Mouse (Mus musculus): ENCODE results near the gene Tmem54. TPM values are rescaled to one million over a fixed set of nuclear protein-coding genes. Genes with fewer than 3 reads are reported as not detected.

The Tmem54 gene
- polyA plus RNA-seq, 1 experiment from 2014 or later, result not detected

DNA sequence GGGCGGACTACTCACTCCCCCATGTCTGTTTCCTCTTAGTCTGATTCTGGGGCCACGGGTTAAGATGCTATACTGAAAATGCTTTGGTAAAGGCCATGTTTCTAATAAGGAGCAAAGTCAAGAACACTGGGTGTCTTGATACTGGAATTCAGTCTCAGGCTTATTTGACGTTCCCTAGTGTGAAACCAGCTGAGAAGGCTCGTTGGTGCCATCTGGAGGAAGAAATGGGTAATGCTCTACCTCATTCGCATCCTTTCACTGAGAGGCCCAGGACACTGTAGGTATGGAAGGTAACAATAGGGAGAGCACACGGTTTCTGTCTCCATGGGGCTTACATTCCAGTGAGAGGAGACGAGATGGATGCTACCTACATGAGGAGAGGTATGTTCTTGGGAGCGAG, 19.3 kb upstream of the Tmem54 start:
- H3K4me3 ChIP-seq (replicated peaks; ENCODE audit: low read length), result no peak overlapping the region
- no peak overlapping the region for H3K9ac ChIP-seq (replicated peaks; ENCODE audit: low read depth, low read length)
- no peaks in the 10 kb centered on the region for H3K27me3 ChIP-seq (replicated peaks; ENCODE audit: control insufficient read depth, insufficient read depth, low read length)
- peak; percentile 75 for ATAC-seq
- H3K9me3 ChIP-seq (ENCODE audit: control insufficient read depth, low read length), result no peaks in the 10 kb centered on the region
- WGBS, result 29% methylated on average over 8 of the region's 8 CpGs
- 0 out of 2 replicates have a peak, but pooled peaks cover 8% of the 10 kb centered on the region for H3K36me3 ChIP-seq (ENCODE audit: control insufficient read depth, insufficient read depth)
- H3K27ac ChIP-seq (ENCODE audit: low read length), result no peak overlapping the region
- H3K4me2 ChIP-seq (ENCODE audit: low read length), result no peak overlapping the region
- 0 out of 2 replicates have a peak, but pooled peaks cover 2% of the 10 kb centered on the region for H3K4me1 ChIP-seq (replicated peaks; ENCODE audit: control insufficient read depth, insufficient read depth, low read length)

DNA sequence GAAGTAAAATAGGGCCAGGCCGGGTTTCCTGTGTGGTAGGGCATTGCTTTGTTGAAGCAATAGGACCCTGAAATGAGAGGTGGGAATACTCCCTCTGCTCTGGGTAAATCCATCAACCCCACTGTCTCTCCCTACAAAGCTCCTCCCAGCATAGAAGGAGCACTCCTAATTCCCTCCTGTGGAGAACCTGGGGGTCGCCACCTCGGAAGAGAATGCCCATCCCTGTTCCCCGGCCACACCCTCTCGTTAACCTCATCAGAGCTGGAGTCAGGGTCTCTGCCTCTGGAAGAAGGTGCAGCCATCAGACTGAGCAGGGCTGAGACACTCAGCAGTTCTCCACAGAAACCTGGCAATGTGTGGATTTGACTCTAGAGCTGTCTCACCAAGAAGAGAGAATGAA, 17.5 kb upstream of the Tmem54 start:
- 46% methylated on average over 5 of the region's 5 CpGs for WGBS
- H3K4me3 ChIP-seq (replicated peaks; ENCODE audit: low read length), result no peak overlapping the region

DNA sequence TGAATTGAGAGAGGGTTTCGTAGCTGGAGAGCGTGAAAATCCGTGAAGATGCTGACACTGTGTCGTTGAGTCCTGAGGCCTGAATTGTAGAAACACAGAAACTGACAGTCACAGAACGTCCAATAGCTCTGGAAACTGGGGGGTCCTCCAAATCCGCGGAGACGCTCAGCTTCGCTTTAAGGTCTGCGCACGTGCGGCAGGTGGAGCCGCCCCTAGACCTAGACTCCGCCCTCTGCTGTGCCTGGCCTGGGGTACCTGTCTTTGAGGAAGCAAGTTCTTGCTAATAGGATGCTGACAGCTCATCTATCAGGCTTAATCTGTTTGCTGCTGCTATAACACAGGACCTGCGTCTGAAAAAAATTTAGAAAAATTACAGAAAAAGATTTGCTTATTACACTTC, 10.1 kb upstream of the Tmem54 start:
- no peak overlapping the region for H3K4me3 ChIP-seq (replicated peaks; ENCODE audit: low read length)
- no peak overlapping the region for H3K9ac ChIP-seq (replicated peaks; ENCODE audit: low read depth, low read length)
- no peak for ATAC-seq
- H3K4me1 ChIP-seq (replicated peaks; ENCODE audit: control insufficient read depth, insufficient read depth, low read length), result no peaks in the 10 kb centered on the region
- WGBS, result 40% methylated on average over 15 of the region's 15 CpGs
- no peak overlapping the region for H3K4me2 ChIP-seq (ENCODE audit: low read length)
- H3K27me3 ChIP-seq (replicated peaks; ENCODE audit: control insufficient read depth, insufficient read depth, low read length), result no peaks in the 10 kb centered on the region; the same call in 1 of the 2 replicates
- no peak overlapping the region for H3K27ac ChIP-seq (ENCODE audit: low read length)
- 0 out of 2 replicates have a peak, but pooled peaks cover 3% of the 10 kb centered on the region for H3K9me3 ChIP-seq (ENCODE audit: control insufficient read depth, low read length)
- no peaks in the 10 kb centered on the region for H3K36me3 ChIP-seq (ENCODE audit: control insufficient read depth, insufficient read depth)

More for the DNA sequence above, 17.5 kb upstream of the Tmem54 start:
- no peak for ATAC-seq
- H3K9ac ChIP-seq (replicated peaks; ENCODE audit: low read depth, low read length), result no peak overlapping the region
- no peaks in the 10 kb centered on the region for H3K27me3 ChIP-seq (replicated peaks; ENCODE audit: control insufficient read depth, insufficient read depth, low read length)
- no peak overlapping the region for H3K4me2 ChIP-seq (ENCODE audit: low read length)
- H3K9me3 ChIP-seq (ENCODE audit: control insufficient read depth, low read length), result no peaks in the 10 kb centered on the region
- H3K36me3 ChIP-seq (ENCODE audit: control insufficient read depth, insufficient read depth), result 0 out of 2 replicates have a peak, but pooled peaks cover 8% of the 10 kb centered on the region
- H3K27ac ChIP-seq (ENCODE audit: low read length), result no peak overlapping the region
- no peaks in the 10 kb centered on the region for H3K4me1 ChIP-seq (replicated peaks; ENCODE audit: control insufficient read depth, insufficient read depth, low read length)

DNA sequence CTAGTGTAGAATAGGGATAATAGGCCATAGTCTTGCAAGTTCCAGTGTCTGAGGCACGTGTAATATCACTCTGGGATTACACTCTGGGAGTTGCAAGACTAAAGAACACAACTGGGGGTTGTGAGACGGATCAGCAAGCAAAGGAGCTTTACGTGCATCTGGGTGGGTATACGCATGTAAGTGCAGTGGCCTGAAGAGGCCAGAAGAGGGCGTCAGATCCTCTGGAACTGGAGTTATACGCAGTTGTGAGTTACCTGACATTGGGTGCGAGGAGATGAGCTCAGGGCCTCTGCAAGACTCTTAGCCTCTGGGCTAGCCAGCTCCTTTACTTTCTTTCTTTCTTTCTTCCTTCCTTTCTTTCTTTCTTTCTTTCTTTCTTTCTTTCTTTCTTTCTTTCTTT, 8.3 kb upstream of the Tmem54 start:
- no peak for ATAC-seq
- Histone ChIP-seq H3K4me1 (replicated peaks; ENCODE audit: control insufficient read depth, insufficient read depth, low read length) (no peaks in the 10 kb centered on the region), H3K9ac (replicated peaks; ENCODE audit: low read depth, low read length) (no peak overlapping the region), H3K9me3 (ENCODE audit: control insufficient read depth, low read length) (0 out of 2 replicates have a peak, but pooled peaks cover 3% of the 10 kb centered on the region), H3K27me3 (replicated peaks; ENCODE audit: control insufficient read depth, insufficient read depth, low read length) (no peaks in the 10 kb centered on the region; the same call in 1 of the 2 replicates), H3K4me3 (replicated peaks; ENCODE audit: low read length) (no peak overlapping the region), H3K27ac (ENCODE audit: low read length) (no peak overlapping the region), H3K36me3 (ENCODE audit: control insufficient read depth, insufficient read depth) (no peaks in the 10 kb centered on the region), H3K4me2 (ENCODE audit: low read length) (no peak overlapping the region)
- 77% methylated on average over 7 of the region's 7 CpGs for WGBS

DNA sequence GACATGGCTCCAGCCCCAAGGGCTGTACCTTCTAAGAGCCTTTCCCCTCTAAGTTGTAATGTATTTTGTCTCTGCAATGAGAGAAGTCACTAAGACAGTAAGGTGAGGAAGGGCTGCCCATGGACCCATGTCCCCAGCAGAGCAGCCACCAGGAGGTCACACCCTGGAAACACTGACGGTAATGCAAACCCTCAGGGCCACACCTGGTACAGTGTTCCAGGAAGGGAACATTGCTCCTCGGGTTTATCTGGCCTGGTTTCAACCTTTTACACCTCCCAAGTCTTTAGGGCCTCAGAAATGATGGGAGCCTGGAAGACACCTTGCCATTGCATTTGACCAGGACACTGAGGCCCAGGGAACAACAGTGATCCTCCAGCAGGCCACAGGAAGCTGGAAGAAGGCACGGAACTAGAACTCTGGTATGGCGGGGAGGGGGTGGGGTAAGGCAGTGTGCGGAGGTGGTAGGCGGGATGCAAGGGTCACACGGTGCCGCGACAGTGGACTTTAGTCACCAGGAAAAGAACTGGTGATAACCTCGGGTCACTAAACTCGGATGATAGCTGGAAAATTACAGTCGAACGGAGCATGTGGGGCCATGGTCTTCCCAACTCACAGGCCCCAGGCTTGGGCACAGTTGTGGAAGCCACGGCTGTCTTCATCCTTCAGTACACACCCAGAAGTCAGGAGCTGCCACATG, 3.1 kb upstream of the Tmem54 start:
- WGBS, result 86% methylated on average over 14 of the region's 14 CpGs
- H3K9me3 ChIP-seq (ENCODE audit: control insufficient read depth, low read length), result no peaks in the 10 kb centered on the region
- no peak overlapping the region for H3K4me3 ChIP-seq (replicated peaks; ENCODE audit: low read length)
- no peak overlapping the region for H3K9ac ChIP-seq (replicated peaks; ENCODE audit: low read depth, low read length)
- H3K27ac ChIP-seq (ENCODE audit: low read length), result no peak overlapping the region
- peaks cover 28% of the 10 kb centered on the region for H3K27me3 ChIP-seq (replicated peaks; ENCODE audit: control insufficient read depth, insufficient read depth, low read length)
- no peak overlapping the region for H3K4me2 ChIP-seq (ENCODE audit: low read length)
- ATAC-seq, result no peak
- peaks cover 4% of the 10 kb centered on the region for H3K4me1 ChIP-seq (replicated peaks; ENCODE audit: control insufficient read depth, insufficient read depth, low read length)
- H3K36me3 ChIP-seq (ENCODE audit: control insufficient read depth, insufficient read depth), result no peaks in the 10 kb centered on the region

DNA sequence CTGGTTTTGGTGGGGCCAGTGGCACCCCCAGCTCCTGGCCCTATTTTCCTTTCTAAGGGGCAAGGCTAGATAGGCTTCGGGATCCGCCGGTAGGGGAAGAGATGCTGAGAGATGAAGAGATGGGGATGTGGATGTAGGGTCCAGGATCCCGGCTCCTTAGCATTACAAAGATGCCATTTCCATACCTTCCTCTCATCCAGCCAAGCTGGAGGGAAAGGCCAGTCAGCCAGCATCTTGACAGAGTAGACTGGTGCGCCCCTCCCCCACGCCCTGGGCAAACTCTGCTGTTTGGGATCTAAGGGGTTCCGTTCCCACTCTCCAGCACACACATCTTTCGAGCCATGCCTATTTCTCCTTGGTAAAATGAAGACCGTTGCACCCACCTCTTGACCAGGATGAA, 725 bp downstream of the Tmem54 start:
- Histone ChIP-seq H3K4me2 (ENCODE audit: low read length) (no peak overlapping the region), H3K4me1 (replicated peaks; ENCODE audit: control insufficient read depth, insufficient read depth, low read length) (peaks cover 4% of the 10 kb centered on the region), H3K27ac (ENCODE audit: low read length) (no peak overlapping the region), H3K27me3 (replicated peaks; ENCODE audit: control insufficient read depth, insufficient read depth, low read length) (peaks cover 28% of the 10 kb centered on the region), H3K9me3 (ENCODE audit: control insufficient read depth, low read length) (no peaks in the 10 kb centered on the region), H3K9ac (replicated peaks; ENCODE audit: low read depth, low read length) (no peak overlapping the region), H3K4me3 (replicated peaks; ENCODE audit: low read length) (no peak overlapping the region), H3K36me3 (ENCODE audit: control insufficient read depth, insufficient read depth) (no peaks in the 10 kb centered on the region)
- 25% methylated on average over 9 of the region's 9 CpGs for WGBS
- no peak for ATAC-seq

DNA sequence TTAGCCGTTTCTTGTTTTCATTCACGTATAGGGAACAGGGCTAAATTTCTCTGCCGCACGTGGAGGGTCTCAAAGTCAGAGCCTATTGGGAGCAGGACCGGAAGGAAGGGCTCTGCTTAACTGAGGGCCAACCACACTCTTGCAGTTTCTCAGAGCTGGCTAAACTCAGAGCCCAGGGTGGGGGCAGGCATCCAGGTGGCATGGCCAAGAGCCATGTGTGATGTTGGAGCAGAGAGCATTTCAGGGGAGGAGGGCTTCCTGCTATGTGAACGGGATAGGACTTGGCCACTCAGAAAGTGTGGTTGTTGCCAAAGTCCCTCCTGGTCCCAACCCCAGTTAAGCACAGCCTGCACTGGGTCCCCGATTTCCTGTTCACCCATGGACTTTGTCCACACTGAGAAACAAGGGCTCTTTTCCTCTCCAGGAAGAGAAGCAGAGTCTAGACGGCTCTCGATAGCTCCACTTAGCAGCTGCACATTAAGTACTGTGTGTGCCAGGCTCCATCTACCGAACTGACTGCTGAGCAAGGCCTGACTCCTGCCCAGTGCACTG, 2.1 kb downstream of the Tmem54 start:
- H3K9me3 ChIP-seq (ENCODE audit: control insufficient read depth, low read length), result no peaks in the 10 kb centered on the region
- H3K36me3 ChIP-seq (ENCODE audit: control insufficient read depth, insufficient read depth), result no peaks in the 10 kb centered on the region
- no peak overlapping the region for H3K27ac ChIP-seq (ENCODE audit: low read length)
- no peak overlapping the region for H3K4me2 ChIP-seq (ENCODE audit: low read length)
- no peak overlapping the region for H3K4me3 ChIP-seq (replicated peaks; ENCODE audit: low read length)
- H3K9ac ChIP-seq (replicated peaks; ENCODE audit: low read depth, low read length), result no peak overlapping the region
- peaks cover 4% of the 10 kb centered on the region for H3K4me1 ChIP-seq (replicated peaks; ENCODE audit: control insufficient read depth, insufficient read depth, low read length)
- 66% methylated on average over 10 of the region's 10 CpGs for WGBS
- H3K27me3 ChIP-seq (replicated peaks; ENCODE audit: control insufficient read depth, insufficient read depth, low read length), result peaks cover 28% of the 10 kb centered on the region
- ATAC-seq, result no peak

DNA sequence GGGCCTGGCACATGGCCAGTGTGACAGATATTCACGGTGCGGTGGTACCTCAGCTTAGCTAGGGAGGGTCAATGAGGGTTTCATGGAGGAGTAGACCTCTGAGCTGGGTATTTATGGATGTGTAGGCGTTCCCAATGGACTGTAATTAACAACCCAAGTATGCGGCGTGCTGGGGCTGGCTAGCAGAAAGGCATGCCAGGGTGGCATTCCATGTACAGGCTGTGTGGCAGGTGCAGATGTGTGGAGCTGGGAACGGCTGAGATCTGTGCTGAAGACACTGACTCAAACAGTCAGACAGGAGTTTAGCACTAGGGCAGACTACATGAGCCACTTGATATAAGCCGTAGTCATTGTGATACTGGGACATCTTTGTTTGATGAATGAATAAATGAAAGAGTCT, 3.3 kb downstream of the Tmem54 start:
- Histone ChIP-seq H3K4me3 (replicated peaks; ENCODE audit: low read length) (no peak overlapping the region), H3K27me3 (replicated peaks; ENCODE audit: control insufficient read depth, insufficient read depth, low read length) (peaks cover 27% of the 10 kb centered on the region), H3K9ac (replicated peaks; ENCODE audit: low read depth, low read length) (no peak overlapping the region), H3K4me2 (ENCODE audit: low read length) (no peak overlapping the region), H3K27ac (ENCODE audit: low read length) (no peak overlapping the region), H3K9me3 (ENCODE audit: control insufficient read depth, low read length) (no peaks in the 10 kb centered on the region), H3K36me3 (ENCODE audit: control insufficient read depth, insufficient read depth) (no peaks in the 10 kb centered on the region), H3K4me1 (replicated peaks; ENCODE audit: control insufficient read depth, insufficient read depth, low read length) (peaks cover 9% of the 10 kb centered on the region)
- 71% methylated on average over 7 of the region's 7 CpGs for WGBS
- ATAC-seq, result no peak

DNA sequence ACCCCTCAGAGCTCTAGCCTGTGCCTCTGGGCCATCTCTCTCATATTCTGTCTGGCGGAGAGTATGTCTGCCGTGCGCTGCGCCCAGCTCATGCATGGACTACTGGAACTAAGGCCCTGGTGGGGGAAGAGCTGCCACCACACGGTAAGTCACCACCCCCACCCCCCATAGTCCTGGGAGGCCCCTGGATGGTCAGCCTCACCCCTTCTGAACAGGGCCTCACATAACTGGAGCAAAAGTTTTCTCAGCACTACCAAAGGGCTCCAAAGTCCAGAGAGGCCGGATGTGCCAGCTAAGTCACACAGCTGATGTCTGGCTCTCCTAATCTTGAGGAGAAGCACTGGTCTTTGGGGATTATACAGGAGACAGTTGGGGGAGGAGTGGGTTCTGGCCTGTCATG, 5.5 kb downstream of the Tmem54 start:
- 88% methylated on average over 6 of the region's 6 CpGs for WGBS
- ATAC-seq, result no peak
- peaks cover 8% of the 10 kb centered on the region for H3K4me1 ChIP-seq (replicated peaks; ENCODE audit: control insufficient read depth, insufficient read depth, low read length)

More for the DNA sequence above, 5.5 kb downstream of the Tmem54 start:
- Histone ChIP-seq H3K27me3 (replicated peaks; ENCODE audit: control insufficient read depth, insufficient read depth, low read length) (peaks cover 9% of the 10 kb centered on the region), H3K4me3 (replicated peaks; ENCODE audit: low read length) (no peak overlapping the region), H3K36me3 (ENCODE audit: control insufficient read depth, insufficient read depth) (no peaks in the 10 kb centered on the region), H3K4me2 (ENCODE audit: low read length) (no peak overlapping the region), H3K9ac (replicated peaks; ENCODE audit: low read depth, low read length) (no peak overlapping the region), H3K27ac (ENCODE audit: low read length) (no peak overlapping the region), H3K9me3 (ENCODE audit: control insufficient read depth, low read length) (no peaks in the 10 kb centered on the region)

All from forebrain, embryonic 16.5 days (tissue).